Mouse (Mus musculus): ENCODE measurements at regions not wholly inside any gene's neighbourhood (a gene's known extent, or its start where the extent isn't known, plus 50 kb on each side); places are given as distances from the start of the nearest gene placed in this dataset.

DNA sequence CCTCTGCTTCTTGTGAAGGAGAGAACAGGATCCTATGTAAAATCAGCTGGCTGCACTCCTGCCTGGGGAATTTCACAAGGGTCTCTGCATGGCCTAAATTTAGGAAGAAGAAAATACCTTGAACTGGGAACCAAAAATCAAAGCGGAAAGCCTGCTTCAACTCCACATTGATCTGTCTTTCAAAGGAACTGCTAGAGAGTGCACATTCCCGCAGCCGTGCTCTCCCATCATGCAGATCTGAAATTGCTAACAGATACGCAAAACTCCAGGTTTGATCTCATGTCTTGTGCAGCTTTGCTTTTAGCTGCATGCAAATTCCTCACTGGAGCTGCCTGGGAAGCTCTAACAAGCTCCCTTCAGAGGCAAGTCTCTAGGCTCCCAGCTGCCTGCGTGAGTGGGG is 276.7 kb upstream of the Intu start:
- no peaks in the 10 kb centered on the region for H3K36me3 ChIP-seq (ENCODE audit: control insufficient read depth, insufficient read depth)
- no peaks in the 10 kb centered on the region for H3K79me2 ChIP-seq (ENCODE audit: control insufficient read depth, insufficient read depth)
- H3K4me2 ChIP-seq (ENCODE audit: low read depth), result no peak overlapping the region
- no peak overlapping the region for H3ac ChIP-seq (ENCODE audit: control insufficient read depth, insufficient read length)
- H3K4me3 ChIP-seq, result no peak overlapping the region
- TF ChIP-seq REST (IDR thresholded peaks at IDR 0.05; ENCODE audit: insufficient read depth, insufficient read length), result no peak
- no peaks in the 10 kb centered on the region for H3K27me3 ChIP-seq (ENCODE audit: control insufficient read depth, insufficient read depth, insufficient read length)

- no peak for TF ChIP-seq REST (IDR thresholded peaks at IDR 0.05; ENCODE audit: insufficient read depth, insufficient read length)
- no peak for TF ChIP-seq TCF3 (IDR thresholded peaks at IDR 0.05; ENCODE audit: insufficient read length, low read depth)
- TF ChIP-seq E2F4 (IDR thresholded peaks at IDR 0.05; ENCODE audit: insufficient read depth), result no peak
- TF ChIP-seq TCF12 (IDR thresholded peaks at IDR 0.05; ENCODE audit: insufficient read depth, poor library complexity, severe bottlenecking), result no peak
- no peak for TF ChIP-seq POLR2A (IDR thresholded peaks at IDR 0.05; ENCODE audit: insufficient read length, low read depth)
- TF ChIP-seq MYOG (IDR thresholded peaks at IDR 0.05; ENCODE audit: control insufficient read depth in 1 of 3, insufficient read depth in 1 of 3, insufficient read length in 2 of 3, low read depth in 2 of 3), result no peak
- TF ChIP-seq POLR2AphosphoS2 (IDR thresholded peaks at IDR 0.05; ENCODE audit: insufficient read length, low read depth), result no peak
- TF ChIP-seq SRF (IDR thresholded peaks at IDR 0.05; ENCODE audit: control insufficient read depth, insufficient read length, low read depth), result no peak
- TF ChIP-seq CEBPB (IDR thresholded peaks at IDR 0.05; ENCODE audit: insufficient read depth, poor library complexity, severe bottlenecking), result no peak
- TF ChIP-seq MYOD1 (IDR thresholded peaks at IDR 0.05; ENCODE audit: control insufficient read depth in 1 of 3, insufficient read length in 2 of 3, low read depth in 2 of 3), result no peak
- TF ChIP-seq USF1 (IDR thresholded peaks at IDR 0.05; ENCODE audit: low read depth), result no peak
These were observed 268.6 kb upstream of the Intu start for GRCm38 (mm10) chr3:40262536-40262935.

GRCm38 (mm10) chr3:40267514-40267913 is 263.6 kb upstream of the Intu start:
- H3K36me3 ChIP-seq (ENCODE audit: control insufficient read depth, insufficient read depth), result no peaks in the 10 kb centered on the region

More at GRCm38 (mm10) chr3:40262536-40262935, 268.6 kb upstream of the Intu start:
- H3K27me3 ChIP-seq (ENCODE audit: control insufficient read depth, insufficient read depth, insufficient read length), result no peaks in the 10 kb centered on the region
- H3K79me2 ChIP-seq (ENCODE audit: control insufficient read depth, insufficient read depth), result no peaks in the 10 kb centered on the region
- H3K4me2 ChIP-seq (ENCODE audit: low read depth), result no peak overlapping the region
- no peaks in the 10 kb centered on the region for H3K36me3 ChIP-seq (ENCODE audit: control insufficient read depth, insufficient read depth)
- no peak overlapping the region for H3ac ChIP-seq (ENCODE audit: control insufficient read depth, insufficient read length)
- H3K4me3 ChIP-seq, result no peak overlapping the region

GRCm38 (mm10) chr3:40282926-40283325 is 248.2 kb upstream of the Intu start:
- Histone ChIP-seq H3ac (ENCODE audit: control insufficient read depth, insufficient read length) (no peak overlapping the region), H3K27me3 (ENCODE audit: control insufficient read depth, insufficient read depth, insufficient read length) (no peaks in the 10 kb centered on the region), H3K79me2 (ENCODE audit: control insufficient read depth, insufficient read depth) (no peaks in the 10 kb centered on the region), H3K4me2 (ENCODE audit: low read depth) (no peak overlapping the region), H3K4me3 (no peak overlapping the region), H3K36me3 (ENCODE audit: control insufficient read depth, insufficient read depth) (no peaks in the 10 kb centered on the region)
- TF ChIP-seq MAX (IDR thresholded peaks at IDR 0.05; ENCODE audit: low read depth), result no peak
- no peak for TF ChIP-seq POLR2A (IDR thresholded peaks at IDR 0.05; ENCODE audit: insufficient read length, low read depth)

More at GRCm38 (mm10) chr3:40267514-40267913, 263.6 kb upstream of the Intu start:
- Histone ChIP-seq H3K27me3 (ENCODE audit: control insufficient read depth, insufficient read depth, insufficient read length) (no peaks in the 10 kb centered on the region), H3K79me2 (ENCODE audit: control insufficient read depth, insufficient read depth) (no peaks in the 10 kb centered on the region), H3K4me3 (no peak overlapping the region), H3K4me2 (ENCODE audit: low read depth) (no peak overlapping the region), H3ac (ENCODE audit: control insufficient read depth, insufficient read length) (no peak overlapping the region)
- TF ChIP-seq USF1 (IDR thresholded peaks at IDR 0.05; ENCODE audit: low read depth) (no peak), POLR2A (IDR thresholded peaks at IDR 0.05; ENCODE audit: insufficient read length, low read depth) (no peak), E2F4 (IDR thresholded peaks at IDR 0.05; ENCODE audit: insufficient read depth) (no peak), MAX (IDR thresholded peaks at IDR 0.05; ENCODE audit: low read depth) (no peak), TCF12 (IDR thresholded peaks at IDR 0.05; ENCODE audit: insufficient read depth, poor library complexity, severe bottlenecking) (no peak), TCF3 (IDR thresholded peaks at IDR 0.05; ENCODE audit: insufficient read length, low read depth) (no peak), SRF (IDR thresholded peaks at IDR 0.05; ENCODE audit: control insufficient read depth, insufficient read length, low read depth) (no peak), CEBPB (IDR thresholded peaks at IDR 0.05; ENCODE audit: insufficient read depth, poor library complexity, severe bottlenecking) (no peak), MYOG (IDR thresholded peaks at IDR 0.05; ENCODE audit: control insufficient read depth in 1 of 3, insufficient read depth in 1 of 3, insufficient read length in 2 of 3, low read depth in 2 of 3) (no peak), MYOD1 (IDR thresholded peaks at IDR 0.05; ENCODE audit: control insufficient read depth in 1 of 3, insufficient read length in 2 of 3, low read depth in 2 of 3) (no peak), POLR2AphosphoS2 (IDR thresholded peaks at IDR 0.05; ENCODE audit: insufficient read length, low read depth) (no peak), REST (IDR thresholded peaks at IDR 0.05; ENCODE audit: insufficient read depth, insufficient read length) (no peak)

DNA sequence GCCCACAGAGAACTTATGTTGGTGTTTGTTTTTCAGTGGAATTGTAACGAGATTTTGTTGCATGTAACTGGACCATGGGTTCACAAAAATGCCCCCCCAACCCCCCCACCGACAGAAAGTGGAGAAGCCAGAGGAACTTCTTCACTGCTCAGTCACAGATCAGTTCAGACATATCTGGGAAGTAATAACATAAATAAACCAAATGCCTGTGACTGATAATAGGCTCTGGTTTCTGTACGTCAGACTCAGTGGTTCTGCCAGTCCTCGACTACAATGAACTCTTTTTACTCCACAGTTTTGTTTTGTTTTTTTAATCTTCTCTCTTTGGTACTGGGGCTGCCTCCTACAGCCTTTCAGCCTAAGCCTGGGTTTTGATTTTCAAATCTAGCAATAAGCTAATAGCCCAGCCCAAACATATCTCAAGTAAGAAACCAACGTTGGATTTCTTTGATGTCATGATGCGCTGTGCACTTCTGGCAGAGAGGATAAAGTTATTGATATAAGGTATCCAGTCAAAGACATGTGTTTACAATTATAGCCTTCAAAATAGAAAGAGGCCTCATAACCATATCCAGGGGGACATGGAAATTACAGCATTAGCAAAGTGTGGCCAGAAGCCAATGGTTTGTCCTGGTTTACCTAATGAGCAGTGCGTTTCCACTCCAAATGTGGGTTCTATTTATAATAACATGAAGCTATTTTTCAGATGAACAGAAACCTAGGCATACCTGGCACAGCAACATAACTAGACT is 244.0 kb upstream of the Intu start:
- no peak overlapping the region for H3K4me3 ChIP-seq
- H3K27me3 ChIP-seq (ENCODE audit: control insufficient read depth, insufficient read depth, insufficient read length), result no peaks in the 10 kb centered on the region
- H3K79me2 ChIP-seq (ENCODE audit: control insufficient read depth, insufficient read depth), result no peaks in the 10 kb centered on the region
- TF ChIP-seq MYOD1 (IDR thresholded peaks at IDR 0.05; ENCODE audit: control insufficient read depth in 1 of 3, insufficient read length in 2 of 3, low read depth in 2 of 3) (no peak), E2F4 (IDR thresholded peaks at IDR 0.05; ENCODE audit: insufficient read depth) (no peak), REST (IDR thresholded peaks at IDR 0.05; ENCODE audit: insufficient read depth, insufficient read length) (no peak), POLR2AphosphoS2 (IDR thresholded peaks at IDR 0.05; ENCODE audit: insufficient read length, low read depth) (no peak), USF1 (IDR thresholded peaks at IDR 0.05; ENCODE audit: low read depth) (no peak), POLR2A (IDR thresholded peaks at IDR 0.05; ENCODE audit: insufficient read length, low read depth) (no peak), TCF12 (IDR thresholded peaks at IDR 0.05; ENCODE audit: insufficient read depth, poor library complexity, severe bottlenecking) (no peak), TCF3 (IDR thresholded peaks at IDR 0.05; ENCODE audit: insufficient read length, low read depth) (no peak)
- no peaks in the 10 kb centered on the region for H3K36me3 ChIP-seq (ENCODE audit: control insufficient read depth, insufficient read depth)
- no peak overlapping the region for H3K4me2 ChIP-seq (ENCODE audit: low read depth)
- no peak overlapping the region for H3ac ChIP-seq (ENCODE audit: control insufficient read depth, insufficient read length)

Data from myocyte (in vitro differentiated cells).